Mouse (Mus musculus): ENCODE results near the gene Ankrd22.

DNA sequence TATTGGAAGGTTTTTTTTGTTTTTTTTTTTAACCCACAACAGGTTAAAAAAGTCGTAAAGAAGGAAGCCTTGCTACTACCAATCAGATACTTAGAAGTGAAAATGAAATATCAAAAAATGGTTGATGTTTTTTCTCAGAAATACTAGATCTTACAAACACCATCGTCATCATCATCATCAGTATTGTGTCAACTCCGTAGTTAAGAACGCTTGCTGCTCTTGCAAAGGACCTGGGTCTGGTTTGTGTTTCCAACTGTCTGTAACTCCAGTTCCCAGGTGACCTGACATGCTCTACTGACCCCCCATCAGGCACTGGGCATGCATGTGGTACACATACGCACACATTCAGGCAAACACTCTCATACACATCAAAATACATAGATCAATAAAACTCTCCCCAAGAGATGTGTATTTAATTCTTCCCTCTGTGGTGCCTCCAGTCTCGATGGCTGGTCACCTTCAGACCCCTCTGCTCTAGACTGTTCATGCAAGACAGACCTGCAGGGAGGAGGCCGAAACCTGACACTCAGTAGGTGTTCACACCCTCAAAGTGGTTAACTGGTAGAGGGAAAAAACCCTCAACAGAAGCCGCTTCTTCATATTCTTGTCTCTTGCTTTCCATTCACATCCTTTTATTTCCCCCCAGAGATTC, 44.2 kb upstream of the Ankrd22 start:
- TF ChIP-seq CTCF (IDR thresholded peaks at IDR 0.05) (no peak), EP300 (IDR thresholded peaks at IDR 0.05) (no peak)
